Mouse (Mus musculus) neutrophil, adult 5-6 weeks (primary cell): Measurements from ENCODE around the gene Uhrf2. TPM values are rescaled to one million over a fixed set of nuclear protein-coding genes. Genes with fewer than 3 reads are reported as not detected.

Experiments used
- ATAC-seq: fragments of 151-379, 151-347 bp; 2 replicates; pipeline ENCODE4 v1.8.0; 2017; ENCODE audit warnings: mild to moderate bottlenecking, moderate TSS enrichment; ENCODE audit not compliant: insufficient number of reproducible peaks, poor library complexity, low FRiP score, severe bottlenecking; ENCODE audit errors: extremely low read depth
- total RNA-seq: library from RNA; stranded (forward); fragments of 200-1000 nt; gene quantifications from 2 replicates; pipeline ENCODE4 v1.2.3, GENCODE M21; 2017

Uhrf2 gene
- total RNA-seq, 1 experiment from 2014 or later = 76.3 TPM

DNA sequence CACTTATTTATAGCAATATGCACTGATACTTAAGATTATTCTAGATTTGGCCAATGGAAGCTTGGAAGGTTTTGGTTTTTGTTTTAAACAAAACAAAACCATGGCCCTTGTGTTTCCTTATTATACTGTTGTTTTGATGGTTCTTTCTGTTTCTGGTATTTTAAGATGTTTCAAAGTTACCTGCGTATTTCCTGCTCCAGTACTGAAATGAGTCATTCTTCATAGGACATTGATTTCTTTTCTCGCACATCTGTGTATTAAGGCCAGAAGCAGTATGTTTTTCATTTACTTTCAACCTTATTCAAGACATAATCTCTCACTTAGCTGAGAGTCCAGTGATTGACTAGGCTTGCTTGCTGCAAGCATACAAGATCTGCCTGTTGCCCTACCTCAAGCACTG, 13.4 kb downstream of the Uhrf2 start:
- peak; percentile 51; the same call in 1 of the 2 replicates for ATAC-seq

DNA sequence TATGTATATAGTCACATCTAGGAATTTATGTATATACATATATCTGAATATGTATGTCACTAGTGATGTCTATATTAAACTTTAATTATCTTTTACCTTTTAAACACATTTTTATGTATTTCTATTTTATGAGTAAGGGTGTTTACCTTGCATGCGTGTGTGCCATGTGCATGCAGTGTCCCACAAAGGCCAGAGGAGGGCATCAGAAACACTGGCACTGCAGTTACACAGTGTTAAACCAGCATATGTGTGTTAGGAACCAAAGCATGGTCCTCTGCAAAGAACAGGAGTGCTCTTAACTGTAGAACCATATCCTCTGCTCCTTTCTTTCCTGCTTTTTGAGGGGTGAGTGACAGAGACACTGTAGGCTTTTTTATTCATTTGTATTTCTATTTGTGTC, 14.3 kb downstream of the Uhrf2 start:
- no peak for ATAC-seq

DNA sequence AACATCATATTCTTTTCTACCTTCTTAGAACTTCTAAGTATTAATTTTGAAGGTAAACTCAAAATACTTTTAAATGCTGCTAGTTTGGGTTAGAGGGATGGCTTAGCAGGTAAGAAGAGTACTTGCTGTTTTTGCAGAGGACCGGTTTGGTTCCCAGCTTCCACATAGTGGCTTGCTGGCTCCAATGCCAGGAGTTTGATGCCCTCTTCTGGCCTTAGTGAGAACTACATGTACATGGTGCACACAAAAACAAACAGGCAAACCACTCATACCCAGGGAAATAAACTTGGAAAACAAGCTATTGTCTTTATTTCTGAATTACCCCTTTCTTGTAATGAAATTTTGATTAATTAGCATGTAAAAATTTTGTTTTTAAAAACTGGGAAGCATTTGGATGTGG, 15.5 kb downstream of the Uhrf2 start:
- 0 out of 2 replicates have a peak, but pooled peaks have one; percentile 58 for ATAC-seq

DNA sequence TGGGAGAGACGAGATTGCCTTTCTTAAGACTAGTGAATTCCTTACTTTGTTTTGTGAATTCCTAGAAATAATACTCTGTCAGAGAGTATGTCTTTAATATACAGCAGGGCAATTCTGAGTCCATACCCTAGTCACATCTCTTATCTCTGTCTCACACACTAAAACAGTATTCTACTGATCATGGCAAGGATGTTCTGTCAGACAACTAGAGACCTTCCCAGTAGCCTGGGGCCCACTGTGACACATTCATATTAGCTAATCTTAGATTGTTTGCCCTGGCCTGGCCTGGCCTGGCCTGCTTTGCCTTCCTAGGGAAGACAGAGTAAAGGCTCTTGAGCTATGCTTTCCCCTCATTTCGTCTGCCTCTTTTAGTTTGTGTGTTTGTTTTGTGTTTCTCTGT, 20.3 kb downstream of the Uhrf2 start:
- ATAC-seq = no peak

DNA sequence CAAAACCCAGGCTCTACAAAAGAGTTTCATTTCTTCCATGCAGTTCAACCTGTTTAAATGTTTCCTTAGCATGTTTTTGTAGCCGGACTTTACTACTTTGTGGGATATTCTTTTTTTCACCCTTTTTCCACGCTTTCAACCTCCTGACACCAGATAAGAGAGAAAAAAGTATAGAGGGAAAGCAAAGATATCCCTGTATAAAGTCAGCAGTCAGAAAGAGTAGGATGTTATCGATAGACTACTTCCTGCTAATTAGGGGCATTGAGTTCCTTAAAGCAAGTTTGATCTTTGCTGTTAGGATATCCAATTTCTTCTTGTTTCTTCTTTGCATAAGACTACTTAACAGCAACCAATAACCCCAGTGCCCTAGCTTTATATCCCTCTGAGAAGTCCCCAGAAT, 21.2 kb downstream of the Uhrf2 start:
- ATAC-seq = no peak

DNA sequence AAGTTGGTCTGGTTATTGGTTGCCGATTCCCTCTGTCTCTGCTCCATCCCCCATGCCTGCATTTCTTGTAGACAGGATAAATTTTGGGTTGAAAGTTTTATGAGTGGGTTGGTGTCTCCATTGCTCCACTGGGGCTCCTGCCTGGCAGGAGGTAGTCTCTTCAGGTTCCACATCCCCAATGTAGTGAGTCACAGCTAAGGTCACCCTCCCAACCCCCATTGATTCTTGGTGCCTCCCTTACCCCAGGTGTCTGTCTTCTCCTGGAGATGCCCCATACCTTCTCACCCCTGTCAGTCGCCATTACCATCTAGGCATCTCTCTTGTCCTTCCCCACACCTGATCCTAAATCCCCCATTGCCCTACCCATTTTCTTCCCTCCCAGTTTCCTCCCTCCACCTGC, 23.9 kb downstream of the Uhrf2 start:
- no peak for ATAC-seq

DNA sequence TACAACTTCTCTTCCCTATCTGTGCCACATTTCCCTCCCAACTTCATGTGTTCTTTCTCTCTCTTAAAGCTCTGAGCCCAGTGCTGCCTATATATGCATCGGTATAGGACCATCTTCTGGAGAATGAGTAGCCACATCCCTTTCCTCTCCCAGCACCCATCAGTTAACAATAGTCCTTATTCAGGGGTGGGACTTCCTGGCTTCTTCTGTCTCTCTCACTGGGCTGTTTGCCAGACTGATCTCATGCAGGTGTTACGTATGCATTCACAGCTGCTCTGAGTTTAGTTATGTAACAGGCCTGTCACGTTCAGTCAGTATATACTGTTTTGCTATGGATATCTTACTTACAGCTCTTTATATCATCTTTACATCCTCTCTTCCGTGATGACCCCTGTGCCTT, 35.5 kb downstream of the Uhrf2 start:
- no peak for ATAC-seq

DNA sequence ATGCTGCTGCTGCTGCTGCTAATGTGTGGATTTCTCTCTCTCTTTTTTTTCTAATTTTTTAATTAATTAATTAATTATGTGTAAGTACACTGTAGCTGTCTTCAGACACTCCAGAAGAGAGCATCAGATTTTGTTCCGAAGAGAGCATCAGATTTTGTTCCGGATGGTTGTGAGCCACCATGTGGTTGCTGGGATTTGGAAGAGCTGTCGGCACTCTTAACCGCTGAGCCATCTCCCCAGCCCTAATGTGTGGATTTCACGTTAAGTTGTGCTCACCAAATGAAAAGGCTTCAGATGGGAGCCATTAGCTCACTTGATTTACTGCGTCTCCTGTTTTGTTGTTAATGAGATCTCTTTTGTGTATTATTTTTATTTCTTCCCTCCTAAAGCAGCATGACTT, 59.9 kb downstream of the Uhrf2 start:
- no peak for ATAC-seq

DNA sequence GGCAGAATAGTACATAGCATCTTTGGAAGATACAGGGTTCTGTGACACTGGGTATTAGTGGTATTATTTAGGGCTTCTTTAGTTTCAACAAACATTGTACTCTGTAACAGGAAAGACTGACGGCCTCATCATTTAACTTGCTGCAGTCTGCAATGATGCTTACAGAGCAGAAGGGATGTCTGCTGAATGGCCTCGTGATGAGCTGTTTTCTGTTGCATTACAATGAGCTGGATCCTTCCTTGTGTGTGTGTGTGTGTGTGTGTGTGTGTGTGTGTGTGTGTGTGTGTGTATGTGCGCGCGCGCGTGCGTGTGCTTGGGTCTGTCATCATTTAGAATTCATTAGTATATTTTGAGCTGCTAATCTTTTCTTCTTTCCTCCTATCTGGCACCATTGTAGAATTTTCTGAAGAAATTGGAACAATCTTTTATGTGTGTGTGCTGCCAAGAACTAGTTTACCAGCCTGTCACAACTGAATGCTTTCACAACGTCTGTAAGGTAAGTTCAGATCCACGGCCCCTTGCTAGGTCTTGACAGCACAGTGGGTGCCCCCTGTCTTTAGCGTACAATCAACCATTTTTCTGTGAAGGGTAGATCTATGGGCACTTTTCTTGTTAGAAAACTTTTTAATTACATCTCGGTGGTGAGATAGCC, 61.5 kb downstream of the Uhrf2 start:
- no peak for ATAC-seq

DNA sequence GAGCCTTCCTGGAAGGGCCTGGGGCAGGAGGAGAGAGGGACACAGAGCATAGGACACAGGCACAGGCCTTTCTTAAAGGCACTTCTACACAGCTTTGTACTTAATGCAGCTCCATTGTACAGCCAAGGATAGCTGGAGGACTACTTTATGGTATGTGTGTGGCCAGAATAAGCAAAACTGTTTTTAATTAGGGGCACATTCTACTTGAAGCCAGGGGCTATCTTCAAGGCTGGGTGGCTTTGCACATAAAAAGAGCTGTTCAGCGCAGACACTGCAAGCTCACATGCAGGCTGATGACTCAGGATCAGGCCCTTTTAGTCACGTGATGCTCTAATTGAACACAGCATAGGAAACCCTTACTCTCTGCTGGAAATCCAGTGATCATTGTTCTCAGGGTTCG, 65.9 kb downstream of the Uhrf2 start:
- ATAC-seq = no peak

DNA sequence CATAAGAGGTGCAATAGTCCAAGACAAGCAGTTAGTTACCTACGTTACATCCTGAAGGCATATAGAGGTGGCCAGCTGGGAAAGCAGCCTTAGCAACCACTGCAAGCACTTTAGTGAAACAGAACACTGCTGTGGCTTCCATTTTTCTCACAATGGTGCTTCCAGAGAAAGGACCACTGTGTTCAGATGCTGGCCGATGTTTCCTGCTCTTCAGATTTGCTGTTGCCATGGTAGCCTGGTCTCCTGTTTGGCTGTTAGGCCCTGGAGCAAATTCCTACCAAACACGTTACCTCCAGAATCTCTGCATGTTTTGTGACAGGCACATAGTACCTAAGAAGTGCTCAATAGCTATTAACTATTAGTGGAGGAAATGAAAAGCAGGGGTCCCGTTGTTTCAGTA, 66.7 kb downstream of the Uhrf2 start:
- no peak for ATAC-seq

DNA sequence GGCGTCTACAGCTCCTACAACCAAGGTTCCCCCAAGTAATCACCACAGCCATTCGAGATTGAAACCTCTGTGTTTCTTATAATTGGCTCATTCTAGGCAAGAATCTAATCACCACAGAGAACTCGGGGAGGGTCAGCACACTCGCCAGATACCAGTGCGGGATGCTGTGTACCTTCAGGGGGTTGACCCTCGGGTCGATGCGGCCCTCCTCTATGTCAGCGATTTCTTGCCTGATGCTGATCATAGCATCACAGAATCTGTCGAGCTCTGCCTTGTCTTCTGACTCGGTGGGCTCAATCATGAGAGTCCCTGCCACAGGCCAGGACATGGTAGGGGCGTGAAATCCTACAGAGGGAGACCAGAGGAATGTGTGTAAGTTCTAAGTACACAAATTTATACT, 70.3 kb downstream of the Uhrf2 start:
- ATAC-seq = no peak

DNA sequence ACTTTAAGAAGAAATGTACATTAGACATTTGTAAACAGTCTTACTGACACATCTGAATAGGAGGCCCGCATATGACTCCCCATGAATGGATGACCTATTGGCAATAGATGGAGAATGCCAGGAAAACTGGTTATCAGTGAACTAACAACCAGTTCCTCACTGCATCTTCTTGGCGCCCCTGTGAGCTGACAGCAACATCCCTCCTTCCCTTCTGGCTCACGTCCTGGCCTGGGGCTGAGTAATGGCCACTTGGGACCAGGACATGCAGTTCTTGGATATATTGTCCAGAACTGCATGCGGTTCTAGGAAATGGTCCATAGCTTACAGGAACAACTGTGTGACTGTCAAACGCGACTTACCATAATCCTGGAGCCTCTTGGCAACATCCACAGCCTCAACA, 72.3 kb downstream of the Uhrf2 start:
- no peak for ATAC-seq

DNA sequence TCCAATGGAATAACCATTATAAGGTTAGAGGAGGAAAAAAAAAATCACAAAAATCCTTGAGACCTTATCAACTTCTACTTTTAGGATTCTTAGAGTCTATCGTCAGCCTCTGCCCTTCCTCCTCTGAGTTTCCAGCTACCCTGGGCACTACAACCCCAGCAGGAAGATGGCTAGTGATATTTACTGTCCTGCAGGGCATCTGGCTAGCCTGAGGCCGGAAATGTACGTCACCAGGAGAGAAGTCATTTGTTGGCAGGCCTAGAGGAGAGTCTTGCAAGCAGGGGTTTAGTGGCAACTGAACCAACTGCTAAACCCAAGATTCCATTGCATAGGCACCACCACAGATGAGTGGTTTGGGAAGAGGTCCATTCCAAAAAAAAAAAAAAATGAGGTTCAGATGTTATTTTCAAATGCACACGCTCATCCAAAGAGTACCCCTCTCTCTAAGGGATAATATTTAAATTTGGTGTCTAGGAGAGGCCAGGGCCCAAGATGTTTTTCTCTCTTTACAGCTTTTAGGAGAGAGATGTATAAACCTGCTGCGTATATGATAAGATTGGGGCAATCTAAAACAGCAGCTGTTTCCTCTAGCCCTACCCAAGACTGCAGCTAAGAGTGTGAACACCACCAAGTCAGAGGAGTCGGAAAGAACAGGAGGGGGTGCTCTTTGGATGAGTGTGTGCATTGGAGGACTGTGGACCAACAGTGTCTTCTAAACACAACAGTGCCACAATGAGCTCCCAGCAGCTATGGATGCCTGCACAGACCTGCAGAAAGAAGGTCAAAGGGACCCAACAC, 74.9 kb downstream of the Uhrf2 start:
- ATAC-seq = no peak

DNA sequence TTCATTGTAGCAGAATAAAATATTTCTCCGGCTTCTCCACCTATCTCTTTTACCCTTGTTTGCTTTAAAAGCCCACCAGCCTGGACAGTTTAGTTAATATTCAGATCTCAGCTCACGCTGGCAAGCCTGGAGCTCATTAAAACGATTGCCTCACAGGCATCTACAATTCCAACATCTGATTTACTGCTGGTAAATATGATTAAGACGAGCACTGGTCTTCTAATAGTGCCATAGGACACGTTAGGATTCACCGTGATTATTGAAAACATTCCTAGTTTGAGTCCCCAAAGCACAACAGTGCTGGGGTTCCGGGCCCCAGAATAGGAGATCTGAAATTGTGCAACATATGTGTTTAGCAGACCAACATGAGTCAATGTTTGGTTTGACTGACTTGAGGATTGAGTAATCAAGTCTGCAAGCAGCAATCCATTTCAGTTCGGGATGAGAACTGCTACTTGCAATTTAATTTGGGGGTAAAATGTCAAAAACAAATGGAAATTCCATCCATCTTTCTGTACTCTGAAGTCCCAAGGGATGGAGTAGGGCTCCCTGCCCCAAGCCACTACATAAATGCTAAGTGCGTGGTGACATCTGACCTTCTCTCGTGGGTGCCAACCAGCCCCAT, 77.0 kb downstream of the Uhrf2 start:
- no peak for ATAC-seq

DNA sequence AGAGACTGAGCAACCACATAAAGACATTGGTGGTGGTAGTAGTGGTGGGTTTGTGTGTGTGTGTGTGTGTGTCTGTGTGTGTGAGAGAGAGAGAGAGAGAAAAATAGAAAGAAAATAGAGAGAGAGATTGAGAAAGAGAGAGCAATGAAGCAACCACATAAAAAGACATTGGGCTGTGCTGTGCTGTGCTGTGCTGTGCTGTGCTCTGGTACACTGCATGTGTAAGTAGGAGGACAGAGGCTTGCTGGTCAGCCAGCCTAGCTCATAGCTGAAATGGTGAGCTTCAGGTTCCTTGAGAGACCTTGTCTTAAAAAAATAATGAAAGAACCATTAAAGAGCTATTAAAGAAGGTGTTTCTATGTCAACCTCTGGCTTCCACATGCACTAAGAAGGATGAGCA, 78.3 kb downstream of the Uhrf2 start:
- no peak for ATAC-seq

DNA sequence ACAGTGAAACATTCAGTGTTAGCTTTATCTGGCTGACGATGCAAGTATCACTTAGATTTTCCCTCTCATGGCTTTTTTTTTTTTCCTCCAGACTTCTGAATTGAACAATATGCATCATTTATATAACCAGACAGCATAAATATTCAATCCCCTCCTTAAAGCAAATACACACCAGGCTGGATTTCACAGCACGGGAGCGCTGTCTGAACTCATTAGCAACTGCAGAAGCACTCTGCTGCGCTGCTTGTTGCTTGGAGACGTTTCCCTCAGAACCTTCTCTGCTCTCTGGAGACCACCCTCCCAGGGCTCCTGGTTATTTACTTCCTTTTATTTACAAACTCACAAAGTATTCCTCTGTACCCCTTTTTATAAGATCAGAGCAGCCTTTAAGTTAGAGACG, 78.8 kb downstream of the Uhrf2 start:
- no peak for ATAC-seq

DNA sequence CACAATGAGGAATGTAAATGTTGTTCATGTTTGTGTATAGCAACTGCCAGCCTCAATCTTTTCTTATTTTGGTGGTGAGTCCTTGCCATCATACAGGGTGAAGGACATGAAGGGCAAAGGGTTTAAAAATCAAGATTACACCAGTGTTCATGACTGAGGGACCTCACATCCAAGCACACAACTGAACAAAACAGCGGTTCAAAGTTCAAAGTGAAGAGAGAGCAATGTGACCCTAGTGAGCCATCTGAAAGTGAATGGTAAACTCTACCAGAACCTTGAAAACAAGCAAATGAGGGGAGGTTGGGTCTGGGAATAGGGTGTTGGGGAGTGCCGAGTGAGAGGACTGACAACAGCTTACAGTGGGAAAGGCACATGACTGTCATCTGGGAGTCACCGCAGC, 81.1 kb downstream of the Uhrf2 start:
- no peak for ATAC-seq

DNA sequence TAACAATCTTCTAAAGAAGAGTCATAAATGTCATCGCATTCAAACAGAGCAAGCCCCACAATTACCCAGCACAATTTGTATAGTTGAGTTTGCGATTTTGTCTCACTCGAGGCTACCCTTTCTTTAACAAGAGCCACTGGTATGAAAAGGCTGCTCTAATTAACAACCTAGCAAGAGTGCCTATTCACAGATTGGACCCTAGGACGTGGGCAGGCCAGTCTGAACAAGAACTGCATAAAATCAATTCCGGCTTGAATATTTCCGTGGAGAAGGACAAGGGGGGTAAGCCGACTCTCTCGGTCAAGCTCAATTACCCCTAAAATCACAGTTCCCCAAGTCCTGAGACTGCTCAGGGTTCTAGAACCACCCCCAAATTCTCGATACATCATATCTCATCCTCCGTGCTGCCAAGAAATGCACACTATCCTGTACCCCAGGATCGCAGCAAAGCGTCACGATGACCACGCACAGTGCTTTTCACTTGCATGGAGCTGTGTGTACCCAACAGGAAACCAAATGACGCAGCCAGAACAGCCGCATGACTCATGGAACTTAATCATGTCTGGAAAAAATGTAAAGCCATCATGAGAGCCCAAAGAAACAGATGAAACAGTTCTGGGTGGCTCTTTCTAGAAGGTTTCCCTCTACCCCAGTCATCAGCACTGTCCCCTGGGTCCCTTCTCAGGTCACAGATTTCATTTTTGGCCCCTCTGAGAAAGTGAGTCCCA, 82.8 kb downstream of the Uhrf2 start:
- no peak for ATAC-seq
